Mouse (Mus musculus) subcutaneous adipose tissue, adult 2 months (tissue): Measurements from ENCODE around the gene Olfr1128. TPM values are rescaled to one million over a fixed set of nuclear protein-coding genes. Genes with fewer than 3 reads are reported as not detected.

Source experiments
- polyA plus RNA-seq: library from polyadenylated mRNA; depleted of rRNA; stranded (reverse); fragments of >200 nt; gene quantifications from 2 replicates; pipeline ENCODE4 v1.2.3, GENCODE M21; 2012; ENCODE audit warnings: low replicate concordance; rRNA removed

The Olfr1128 gene
- not detected in 2 replicates for polyA plus RNA-seq

DNA sequence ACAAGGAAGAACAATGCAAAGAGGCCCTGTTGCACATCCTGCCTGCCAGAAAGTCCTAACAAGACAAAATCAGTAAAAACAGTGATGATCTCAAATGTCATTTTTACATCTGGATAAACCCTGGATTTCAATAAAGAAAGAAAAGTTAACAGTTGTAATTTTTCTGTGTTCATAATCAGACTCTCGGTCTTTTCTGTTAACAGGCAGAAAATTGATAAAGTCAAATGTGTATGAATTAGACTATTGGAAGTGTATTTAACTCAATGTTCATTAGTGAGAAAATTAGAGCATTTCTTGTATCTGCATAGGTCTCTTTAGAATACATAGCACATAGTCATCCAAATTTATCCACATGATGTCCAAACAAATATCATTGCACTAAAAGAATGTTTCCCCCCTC is at the start of gene Olfr1128:
Gene Olfr1128, minus strand, starts transcription at position 101 of the 400 bp plus-strand sequence.

DNA sequence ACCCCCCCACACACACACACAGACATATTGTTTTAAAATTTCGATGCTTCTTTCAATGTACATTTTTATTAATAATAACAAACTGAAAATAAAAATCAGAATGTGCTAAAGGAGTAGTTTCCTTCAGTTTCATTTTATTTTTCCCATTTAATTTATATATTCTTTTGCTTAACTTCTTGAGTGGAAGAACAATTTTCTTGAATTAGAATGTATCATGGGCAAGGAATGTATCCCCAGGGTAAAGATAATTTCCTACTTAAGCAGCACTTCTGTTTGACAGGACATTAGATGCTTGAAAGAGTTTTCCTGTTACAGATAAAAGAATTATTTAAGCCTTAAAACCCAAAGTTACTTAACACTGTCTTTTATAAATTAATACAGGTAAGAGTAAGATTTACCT is 28.3 kb upstream of the Olfr1128 start, which contains the start of gene Olfr1129:
Gene Olfr1129, plus strand, starts transcription at position 301 of the 400 bp plus-strand sequence.

DNA sequence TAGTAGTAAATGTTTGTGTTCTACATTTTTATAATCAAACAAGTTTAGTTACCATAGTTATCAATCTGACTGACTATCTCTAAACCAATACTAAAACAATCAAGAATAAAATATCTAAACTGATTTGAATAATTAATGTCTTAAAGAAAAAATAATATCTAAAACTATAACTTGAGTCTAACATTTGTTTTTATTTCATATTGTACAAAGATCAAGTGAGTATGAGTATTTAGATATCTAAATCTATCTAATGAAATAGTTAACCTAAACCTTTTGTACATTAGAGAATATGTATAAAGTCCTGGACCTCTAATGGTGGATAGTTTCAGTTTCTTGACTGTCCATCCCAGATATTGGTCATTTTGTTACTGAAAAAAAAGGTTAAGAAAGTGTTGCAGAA is 13.8 kb downstream of the Olfr1128 start, which contains the start of gene Olfr153:
Gene Olfr153, plus strand, starts transcription at position 301 of the 400 bp plus-strand sequence.

DNA sequence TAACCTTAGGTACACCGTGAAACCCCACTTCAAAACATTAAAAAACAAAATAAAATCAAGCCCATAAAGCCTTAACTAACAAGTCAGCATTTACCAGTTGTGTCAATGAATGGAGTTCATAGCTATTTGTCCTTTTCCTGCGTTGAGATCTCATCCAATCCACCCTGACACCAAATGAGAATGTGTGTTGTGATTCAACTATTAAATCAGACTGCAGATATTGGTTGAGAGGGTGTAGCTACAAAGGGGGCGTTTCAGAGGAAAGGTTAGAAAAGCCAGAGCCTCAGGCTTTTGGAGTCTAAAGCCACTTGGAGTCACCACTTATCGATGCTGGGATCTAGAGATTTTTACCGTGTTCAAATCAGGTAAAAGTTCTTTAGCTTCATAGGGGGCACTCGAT is 39.1 kb downstream of the Olfr1128 start, which contains the start of gene Pramel6:
Gene Pramel6, plus strand, starts transcription at position 301 of the 400 bp plus-strand sequence.

DNA sequence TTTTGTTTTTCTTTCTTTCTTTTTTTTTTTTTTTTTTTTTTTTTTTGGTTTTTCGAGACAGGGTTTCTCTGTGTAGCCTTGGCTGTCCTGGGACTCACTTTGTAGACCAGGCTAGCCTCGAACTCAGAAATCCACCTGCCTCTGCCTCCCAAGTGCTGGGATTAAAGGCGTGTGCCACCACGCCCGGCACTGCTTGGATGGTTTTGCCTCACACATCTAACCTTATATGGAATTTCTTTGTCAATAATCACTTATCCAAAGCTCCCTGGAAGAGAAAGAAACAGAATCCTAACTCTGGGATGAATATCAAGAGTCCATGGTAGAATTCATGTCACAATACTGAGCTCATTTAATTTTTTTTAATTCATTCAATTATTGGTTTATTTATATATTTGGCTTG is 48.3 kb downstream of the Olfr1128 start, which contains the start of gene Pramel7:
Gene Pramel7, minus strand, starts transcription at position 101 of the 400 bp plus-strand sequence.

Other genes starting within 250 kb of the Olfr1128 start
- gene Olfr1118, start 238.0 kb downstream of the Olfr1128 start, polyA plus RNA-seq, result not detected in 2 replicates
- not detected in 2 replicates for gene Olfr1120, start 190.7 kb downstream of the Olfr1128 start, polyA plus RNA-seq
- not detected in 2 replicates for gene Olfr1121, start 175.6 kb downstream of the Olfr1128 start, polyA plus RNA-seq
- gene Olfr1122, start 159.7 kb downstream of the Olfr1128 start, polyA plus RNA-seq, result not detected in 2 replicates
- not detected in 2 replicates for gene Olfr1123, start 128.9 kb downstream of the Olfr1128 start, polyA plus RNA-seq
- gene Olfr1124, start 115.3 kb downstream of the Olfr1128 start, polyA plus RNA-seq, result not detected in 2 replicates
- not detected in 2 replicates for gene Olfr1126, start 91.6 kb downstream of the Olfr1128 start, polyA plus RNA-seq
- not detected in 2 replicates for gene Pramel7, start 48.4 kb downstream of the Olfr1128 start, polyA plus RNA-seq
- gene Pramel6, start 39.0 kb downstream of the Olfr1128 start, polyA plus RNA-seq, result not detected in 2 replicates
- not detected in 2 replicates for gene Olfr153, start 13.7 kb downstream of the Olfr1128 start, polyA plus RNA-seq
- gene Olfr1129, start 28.4 kb upstream of the Olfr1128 start, polyA plus RNA-seq, result not detected in 2 replicates
- gene Olfr1130, start 60.7 kb upstream of the Olfr1128 start, polyA plus RNA-seq, result not detected in 2 replicates
- not detected in 2 replicates for gene Olfr1131, start 81.6 kb upstream of the Olfr1128 start, polyA plus RNA-seq
- gene Olfr1132, start 92.0 kb upstream of the Olfr1128 start, polyA plus RNA-seq, result not detected in 2 replicates
- not detected in 2 replicates for gene Olfr1133, start 101.8 kb upstream of the Olfr1128 start, polyA plus RNA-seq
- gene Olfr1134, start 112.9 kb upstream of the Olfr1128 start, polyA plus RNA-seq, result not detected in 2 replicates
- gene Olfr1135, start 128.1 kb upstream of the Olfr1128 start, polyA plus RNA-seq, result not detected in 2 replicates
- not detected in 2 replicates for gene Olfr1136, start 148.4 kb upstream of the Olfr1128 start, polyA plus RNA-seq
- gene Olfr1137, start 167.6 kb upstream of the Olfr1128 start, polyA plus RNA-seq, result not detected in 2 replicates
- not detected in 2 replicates for gene Olfr1138, start 194.4 kb upstream of the Olfr1128 start, polyA plus RNA-seq
- not detected in 2 replicates for gene Olfr1140, start 198.2 kb upstream of the Olfr1128 start, polyA plus RNA-seq
- gene Olfr1141, start 208.4 kb upstream of the Olfr1128 start, polyA plus RNA-seq, result not detected in 2 replicates
- not detected in 2 replicates for gene Olfr152, start 233.9 kb upstream of the Olfr1128 start, polyA plus RNA-seq